Mouse (Mus musculus) forebrain, postnatal 0 days (tissue): Measurements from ENCODE around the gene Prss32. TPM values are rescaled to one million over a fixed set of nuclear protein-coding genes. Genes with fewer than 3 reads are reported as not detected.
"Not testable (repeated sequence)": the region's sequence is repeated elsewhere in the genome, so short reads cannot be mapped to it uniquely, and the experiment has no call there.

Source experiments
- ATAC-seq: fragments of 200-750 bp; cut with Nextera tagmentation; 2 replicates; pipeline ENCODE4 v1.8.0; 2017; ENCODE audit warnings: mild to moderate bottlenecking, moderate library complexity
- DNase-seq: peaks from one replicate; pipeline ENCODE4 v3.0.0-alpha.2; 2015
- H3K27ac ChIP-seq: fragments of 300-500 bp; sonication (generic); 2 replicates; pipeline ENCODE4 v1.5.1; 2014; ENCODE audit warnings: low read depth, mild to moderate bottlenecking, antibody characterized with exemption, low read length, moderate library complexity, mixed read lengths
- H3K27me3 ChIP-seq: fragments of 300-500 bp; sonication (generic); 2 replicates; pipeline ENCODE4 v1.6.1; 2014; ENCODE audit warnings: mild to moderate bottlenecking, low read length, mixed read lengths; ENCODE audit not compliant: insufficient read depth
- H3K36me3 ChIP-seq: fragments of 300-500 bp; sonication (generic); 2 replicates; pipeline ENCODE4 v1.6.1; 2014; ENCODE audit warnings: mild to moderate bottlenecking, moderate library complexity; ENCODE audit not compliant: insufficient read depth
- H3K4me1 ChIP-seq: fragments of 300-500 bp; sonication (generic); 2 replicates; pipeline ENCODE4 v1.6.1; 2014; ENCODE audit warnings: antibody characterized with exemption; ENCODE audit not compliant: insufficient read depth
- H3K4me2 ChIP-seq: fragments of 300-500 bp; sonication (generic); 2 replicates; pipeline ENCODE4 v1.6.1; 2014; ENCODE audit warnings: low read depth, mild to moderate bottlenecking, moderate library complexity
- H3K4me3 ChIP-seq: fragments of 300-500 bp; sonication (generic); 2 replicates; pipeline ENCODE4 v1.5.1; 2014; ENCODE audit warnings: low read depth, low read length, mixed read lengths
- H3K9ac ChIP-seq: fragments of 300-500 bp; sonication (generic); 2 replicates; pipeline ENCODE4 v1.6.1; 2014; ENCODE audit warnings: mild to moderate bottlenecking
- H3K9me3 ChIP-seq: fragments of 300-500 bp; sonication (generic); 2 replicates; pipeline ENCODE4 v1.6.1; 2016; ENCODE audit warnings: low read length
- CTCF ChIP-seq: sonication (generic); IDR thresholded peaks from 2 replicates; pipeline ENCODE4 v1.5.1; 2016; ENCODE audit warnings: antibody characterized with exemption, control low read depth, low read depth
- WGBS: fragments of 180-500 bp; shearing (Covaris S2); extraction: QIAGEN DNeasy Blood & Tissue Kit; methylation state at CpG from one replicate; pipeline ENCODE4 v1.1.7; 2014; 5-methylcytosine and 5-hydroxymethylcytosine counted together
- microRNA-seq, 2 experiments: library from miRNA; unstranded; fragments of <30 nt; microRNA quantifications; one replicate each; pipeline ENCODE4; 2016
- polyA plus RNA-seq: library from polyadenylated mRNA; unstranded; fragments of >200 nt; fragmentation: Nextera tagmentation; extraction: Ambion mirVana; gene quantifications from 2 replicates; pipeline ENCODE4 v1.2.1, GENCODE M21; 2015
- total RNA-seq: library from RNA; depleted of rRNA; stranded (reverse); fragments of >200 nt; gene quantifications from 2 replicates; pipeline ENCODE4 v1.2.3, GENCODE M21; 2014; rRNA removed

Prss32 gene
- total and polyA plus RNA-seq, 2 experiments from 2014 or later, result 0.30 to 0.57 TPM

GRCm38 (mm10) chr17:23876741-23877140, 33.1 kb downstream of the Prss32 start:
- Histone ChIP-seq H3K9me3 (no peaks in the 10 kb centered on the region), H3K27ac (0 out of 2 replicates have a peak overlapping the region, but pooled peaks have one; percentile 21), H3K4me3 (no peak overlapping the region), H3K4me1 (no peaks in the 10 kb centered on the region), H3K36me3 (no peaks in the 10 kb centered on the region), H3K4me2 (no peak overlapping the region), H3K27me3 (no peaks in the 10 kb centered on the region), H3K9ac (no peak overlapping the region)
- no peak for TF ChIP-seq CTCF
- ATAC-seq (peak; percentile 84), DNase-seq (peak; percentile 35)
- WGBS, result 33% methylated on average over 3 of the region's 3 CpGs

- H3K4me2 ChIP-seq, result no peak overlapping the region
- no peak for TF ChIP-seq CTCF
Measured at GRCm38 (mm10) chr17:23877166-23877565, 33.5 kb downstream of the Prss32 start.

GRCm38 (mm10) chr17:23880576-23880975, 36.9 kb downstream of the Prss32 start, which contains the start of the genes Dcpp1 and Dcpp2:
Gene Dcpp1 (plus strand): TSS chr17:23880876.
Gene Dcpp2 (plus strand): TSS chr17:23880880.
- not testable (repeated sequence) for H3K9me3 ChIP-seq, H3K27me3 ChIP-seq, H3K4me3 ChIP-seq, H3K36me3 ChIP-seq, H3K9ac ChIP-seq, H3K27ac ChIP-seq, ATAC-seq, H3K4me1 ChIP-seq, DNase-seq, H3K4me2 ChIP-seq
- 88% methylated on average over 4 of the region's 4 CpGs for WGBS

More at GRCm38 (mm10) chr17:23877166-23877565, 33.5 kb downstream of the Prss32 start:
- no peaks in the 10 kb centered on the region for H3K4me1 ChIP-seq
- DNase-seq (peak; percentile 35), ATAC-seq (peak; percentile 83)
- H3K9me3 ChIP-seq, result no peaks in the 10 kb centered on the region
- no peaks in the 10 kb centered on the region for H3K36me3 ChIP-seq
- H3K27ac ChIP-seq, result no peak overlapping the region
- no peak overlapping the region for H3K9ac ChIP-seq
- WGBS, result 66% methylated on average over 2 of the region's 2 CpGs
- no peak overlapping the region for H3K4me3 ChIP-seq
- H3K27me3 ChIP-seq, result no peaks in the 10 kb centered on the region

Small RNA genes lying within 50 kb of the gene (microRNA-seq; reads per million reads assigned to microRNA genes)
- 0.39 to 0.85 reads per million in 2 experiments for gene Mir5125

Other genes with a start within 250 kb of the Prss32 start
- gene Zfp13, start 244.4 kb upstream of the Prss32 start, total RNA-seq, result 43.0 and 47.0 TPM in 2 replicates
- 21.5 and 23.6 TPM in 2 replicates for gene Zfp13, start 244.4 kb upstream of the Prss32 start, polyA plus RNA-seq
- gene Zscan10, start 243.0 kb upstream of the Prss32 start, total RNA-seq, result not detected in 2 replicates
- gene Zscan10, start 243.0 kb upstream of the Prss32 start, polyA plus RNA-seq, result 0.18 and 0.21 TPM in 2 replicates
- gene Mmp25, start 198.6 kb upstream of the Prss32 start, total RNA-seq, result 0.31 and 0.48 TPM in 2 replicates
- gene Mmp25, start 198.6 kb upstream of the Prss32 start, polyA plus RNA-seq, result 0.91 and 1.1 TPM in 2 replicates
- 0.14 TPM in 1 of 2 replicates, not detected in the other for gene Bicdl2, start 183.3 kb upstream of the Prss32 start, total RNA-seq
- 0.12 TPM in 1 of 2 replicates, not detected in the other for gene Bicdl2, start 183.3 kb upstream of the Prss32 start, polyA plus RNA-seq
- gene Hcfc1r1, start 170.3 kb upstream of the Prss32 start, total RNA-seq, result 82.3 and 84.6 TPM in 2 replicates
- gene Hcfc1r1, start 170.3 kb upstream of the Prss32 start, polyA plus RNA-seq, result 198 and 215 TPM in 2 replicates
- 14.7 and 18.2 TPM in 2 replicates for gene Thoc6, start 170.0 kb upstream of the Prss32 start, total RNA-seq
- 18.0 and 21.1 TPM in 2 replicates for gene Thoc6, start 170.0 kb upstream of the Prss32 start, polyA plus RNA-seq
- 1.4 and 3.9 TPM in 2 replicates for gene Tnfrsf12a, start 166.4 kb upstream of the Prss32 start, total RNA-seq
- 2.0 and 3.6 TPM in 2 replicates for gene Tnfrsf12a, start 166.4 kb upstream of the Prss32 start, polyA plus RNA-seq
- gene Cldn6, start 164.6 kb upstream of the Prss32 start, total RNA-seq, result 0.31 and 1.8 TPM in 2 replicates
- 0.39 and 0.76 TPM in 2 replicates for gene Cldn6, start 164.6 kb upstream of the Prss32 start, polyA plus RNA-seq
- 0.54 TPM in 1 of 2 replicates, not detected in the other for gene Cldn9, start 159.8 kb upstream of the Prss32 start, total RNA-seq
- gene Cldn9, start 159.8 kb upstream of the Prss32 start, polyA plus RNA-seq, result 0.25 and 0.62 TPM in 2 replicates
- not detected in 2 replicates for gene 1520401A03Rik, start 121.1 kb upstream of the Prss32 start, total RNA-seq
- not detected in 2 replicates for gene 1520401A03Rik, start 121.1 kb upstream of the Prss32 start, polyA plus RNA-seq
- 9.1 and 16.3 TPM in 2 replicates for gene Pkmyt1, start 117.5 kb upstream of the Prss32 start, total RNA-seq
- 14.1 and 14.5 TPM in 2 replicates for gene Pkmyt1, start 117.5 kb upstream of the Prss32 start, polyA plus RNA-seq
- 51.9 and 54.9 TPM in 2 replicates for gene Paqr4, start 103.0 kb upstream of the Prss32 start, total RNA-seq
- gene Paqr4, start 103.0 kb upstream of the Prss32 start, polyA plus RNA-seq, result 48.8 and 56.9 TPM in 2 replicates
- gene Kremen2, start 98.0 kb upstream of the Prss32 start, total RNA-seq, result 0.38 and 0.90 TPM in 2 replicates
- gene Kremen2, start 98.0 kb upstream of the Prss32 start, polyA plus RNA-seq, result 0.23 and 0.82 TPM in 2 replicates
- gene Flywch1, start 72.3 kb upstream of the Prss32 start, total RNA-seq, result 167 and 189 TPM in 2 replicates
- 117 and 135 TPM in 2 replicates for gene Flywch1, start 72.3 kb upstream of the Prss32 start, polyA plus RNA-seq
- 55.0 and 69.2 TPM in 2 replicates for gene Flywch2, start 57.8 kb upstream of the Prss32 start, total RNA-seq
- 77.4 and 79.2 TPM in 2 replicates for gene Flywch2, start 57.8 kb upstream of the Prss32 start, polyA plus RNA-seq
- gene Srrm2, start 53.3 kb upstream of the Prss32 start, total RNA-seq, result 106 and 147 TPM in 2 replicates
- 218 and 384 TPM in 2 replicates for gene Srrm2, start 53.3 kb upstream of the Prss32 start, polyA plus RNA-seq
- 1,186 and 1,488 TPM in 2 replicates for gene Elob, start 14.7 kb upstream of the Prss32 start, total RNA-seq
- gene Elob, start 14.7 kb upstream of the Prss32 start, polyA plus RNA-seq, result 1,394 and 1,814 TPM in 2 replicates
- gene Prss33, start 7.8 kb upstream of the Prss32 start, total RNA-seq, result not detected in 2 replicates
- not detected in 2 replicates for gene Prss33, start 7.8 kb upstream of the Prss32 start, polyA plus RNA-seq
- gene Prss41, start 317 bp downstream of the Prss32 start, total RNA-seq, result 0.31 and 1.0 TPM in 2 replicates
- gene Prss41, start 317 bp downstream of the Prss32 start, polyA plus RNA-seq, result 1.0 and 1.3 TPM in 2 replicates
- not detected in 2 replicates for gene Prss21, start 24.2 kb downstream of the Prss32 start, total RNA-seq
- not detected in 2 replicates for gene Prss21, start 24.2 kb downstream of the Prss32 start, polyA plus RNA-seq
- gene Dcpp1, start 37.0 kb downstream of the Prss32 start, total RNA-seq, result not detected in 2 replicates
- gene Dcpp1, start 37.0 kb downstream of the Prss32 start, polyA plus RNA-seq, result not detected in 2 replicates
- not detected in 2 replicates for gene Dcpp2, start 37.0 kb downstream of the Prss32 start, total RNA-seq
- not detected in 2 replicates for gene Dcpp2, start 37.0 kb downstream of the Prss32 start, polyA plus RNA-seq
- gene Dcpp3, start 73.6 kb downstream of the Prss32 start, total RNA-seq, result not detected in 2 replicates
- not detected in 2 replicates for gene Dcpp3, start 73.6 kb downstream of the Prss32 start, polyA plus RNA-seq
- gene Sbp, start 97.8 kb downstream of the Prss32 start, total RNA-seq, result not detected in 2 replicates
- not detected in 2 replicates for gene Sbp, start 97.8 kb downstream of the Prss32 start, polyA plus RNA-seq
- not detected in 2 replicates for gene Sbpl, start 111.4 kb downstream of the Prss32 start, total RNA-seq
- not detected in 2 replicates for gene Sbpl, start 111.4 kb downstream of the Prss32 start, polyA plus RNA-seq
- 0.19 TPM in 1 of 2 replicates, not detected in the other for gene Prss30, start 136.7 kb downstream of the Prss32 start, total RNA-seq
- gene Prss30, start 136.7 kb downstream of the Prss32 start, polyA plus RNA-seq, result 0.13 and 0.53 TPM in 2 replicates
- not detected in 2 replicates for gene Prss22, start 154.2 kb downstream of the Prss32 start, total RNA-seq
- gene Prss22, start 154.2 kb downstream of the Prss32 start, polyA plus RNA-seq, result 0.10 TPM in 1 of 2 replicates, not detected in the other
- gene Prss27, start 194.3 kb downstream of the Prss32 start, total RNA-seq, result not detected in 2 replicates
- not detected in 2 replicates for gene Prss27, start 194.3 kb downstream of the Prss32 start, polyA plus RNA-seq
- 83.4 and 97.6 TPM in 2 replicates for gene Kctd5, start 229.6 kb downstream of the Prss32 start, total RNA-seq
- 82.2 and 87.2 TPM in 2 replicates for gene Kctd5, start 229.6 kb downstream of the Prss32 start, polyA plus RNA-seq